8 mouse cellular contexts compared by ENCODE assay signal in genomic region chr19:41345028-41345741, GRCm38 (mm10). TPM values are rescaled to one million over a fixed set of nuclear protein-coding genes. Genes with fewer than 3 reads are reported as not detected.
DNase-seq lines count a peak whose midpoint lies in the region; ATAC-seq lines count a peak whose summit lies in the region.

No protein-coding gene starts in this region.

- H3K9me3 ChIP-seq in neural tube, embryonic 13.5 days, result no peaks in the 10 kb centered on the region
- H3K9me3 ChIP-seq in lung, embryonic 15.5 days, result no peaks in the 10 kb centered on the region
- H3K9me3 ChIP-seq in stomach, embryonic 16.5 days (replicated peaks; ENCODE audit: control insufficient read depth, low read length), result no peaks in the 10 kb centered on the region

- no peak overlapping the region for H3K4me3 ChIP-seq in neural tube, embryonic 13.5 days
- no peak overlapping the region for H3K4me3 ChIP-seq in lung, embryonic 15.5 days
- H3K4me3 ChIP-seq in stomach, embryonic 16.5 days (replicated peaks; ENCODE audit: low read length), result no peak overlapping the region

- H3K36me3 ChIP-seq in neural tube, embryonic 13.5 days, result no peaks in the 10 kb centered on the region
- H3K36me3 ChIP-seq in lung, embryonic 15.5 days, result no peaks in the 10 kb centered on the region
- H3K36me3 ChIP-seq in stomach, embryonic 16.5 days (ENCODE audit: control insufficient read depth, insufficient read depth, low read length), result no peaks in the 10 kb centered on the region

- no peak for ATAC-seq in neural tube, embryonic 13.5 days (ENCODE audit: low read depth)
- peak; percentile 39; the same call in 1 of the 2 replicates for ATAC-seq in lung, embryonic 15.5 days (ENCODE audit: borderline replicate concordance, extremely low read depth, low FRiP score, low TSS enrichment)
- no peak for ATAC-seq in stomach, embryonic 16.5 days (ENCODE audit: insufficient read depth, low FRiP score)

- DNase-seq in neural tube, embryonic 10.5 days (ENCODE audit: extremely low spot score, low spot score), result no peak
- DNase-seq in heart, adult 18-20 months, result peak; percentile 67 to 78
- peak; percentile 27 for DNase-seq in kidney, adult 18-20 months
- DNase-seq in cerebellum, postnatal 14 days, result no peak
- DNase-seq in gastrocnemius, adult 8-10 months (ENCODE audit: low spot score in 2 of 2), result no peak

- H3K27ac ChIP-seq in neural tube, embryonic 13.5 days (replicated peaks), result no peak overlapping the region; the same call in 1 of the 2 replicates
- H3K27ac ChIP-seq in lung, embryonic 15.5 days, result peak overlapping the region; percentile 60
- peak overlapping the region; percentile 21 for H3K27ac ChIP-seq in stomach, embryonic 16.5 days (ENCODE audit: low read length)

- H3K4me1 ChIP-seq in neural tube, embryonic 13.5 days (replicated peaks), result peaks cover 24% of the 10 kb centered on the region
- H3K4me1 ChIP-seq in lung, embryonic 15.5 days, result peaks cover 29% of the 10 kb centered on the region
- H3K4me1 ChIP-seq in stomach, embryonic 16.5 days (ENCODE audit: control insufficient read depth, insufficient read depth, low read length), result no peaks in the 10 kb centered on the region

- 0 out of 2 replicates have a peak overlapping the region, but pooled peaks have one; percentile 5 for H3K4me2 ChIP-seq in neural tube, embryonic 13.5 days
- H3K4me2 ChIP-seq in lung, embryonic 15.5 days, result peak overlapping the region; percentile 38
- peak overlapping the region; percentile 16 for H3K4me2 ChIP-seq in stomach, embryonic 16.5 days (ENCODE audit: low read depth, low read length)

- no peaks in the 10 kb centered on the region for H3K27me3 ChIP-seq in neural tube, embryonic 13.5 days
- H3K27me3 ChIP-seq in lung, embryonic 15.5 days, result no peaks in the 10 kb centered on the region
- H3K27me3 ChIP-seq in stomach, embryonic 16.5 days (ENCODE audit: control insufficient read depth, insufficient read depth, low read length), result no peaks in the 10 kb centered on the region

- H3K9ac ChIP-seq in neural tube, embryonic 13.5 days, result no peak overlapping the region
- no peak overlapping the region for H3K9ac ChIP-seq in lung, embryonic 15.5 days
- no peak overlapping the region for H3K9ac ChIP-seq in stomach, embryonic 16.5 days (ENCODE audit: low read length)

- whole genome bisulfite sequencing in neural tube, embryonic 13.5 days, result 31% methylated on average over 11 of the region's 11 CpGs
- WGBS in lung, embryonic 15.5 days, result 39% methylated on average over 11 of the region's 11 CpGs
- 48% methylated on average over 11 of the region's 11 CpGs for WGBS in stomach, embryonic 16.5 days

RNA-seq across cellular contexts. Expression of gene Pik3ap1, which starts 39.7 kb away (rescaled TPM):
- 1.6 and 1.7 TPM in 2 replicates for polyA plus RNA-seq in neural tube, embryonic 13.5 days (2015; fragmentation: Nextera tagmentation; extraction: Ambion mirVana)
- 1 to 10 TPM; 1.0 to 2.5 TPM for total RNA-seq in heart, adult 18-20 months (2021)
- 2.8 and 2.9 TPM in 2 replicates for polyA plus RNA-seq in lung, embryonic 15.5 days (2015; fragmentation: Nextera tagmentation; extraction: Ambion mirVana)
- 8.3 and 8.6 TPM in 2 replicates for polyA plus RNA-seq in stomach, embryonic 16.5 days (2015; fragmentation: Nextera tagmentation; extraction: Ambion mirVana)
- total RNA-seq in gastrocnemius, adult 8-10 months (2022), result under 1 TPM; 0.15 to 0.58 (median 0.37) TPM

Comparison
In these comparisons a context has a peak if more than half of its experiments do, and no peak if none do; other contexts are left out.
1. DNase-seq: peak in heart, adult 18-20 months (2 of 2) and kidney, adult 18-20 months (single experiment); none in neural tube, embryonic 10.5 days (single experiment), cerebellum, postnatal 14 days (0 of 2) and gastrocnemius, adult 8-10 months (0 of 2).
2. Peak in every context shown above with its lines, with median percentiles within 50 percentile points of each other: H3K4me2 ChIP-seq.